Mouse (Mus musculus) liver, adult 2 months (tissue): ENCODE measurements around the gene Capn1. TPM values are rescaled to one million over a fixed set of nuclear protein-coding genes. Genes with fewer than 3 reads are reported as not detected.
"Not testable (repeated sequence)": the region's sequence is repeated elsewhere in the genome, so short reads cannot be mapped to it uniquely, and the experiment has no call there.

Source experiments
- DNase-seq: peaks from one replicate; pipeline ENCODE4 v3.0.0-alpha.2; 2011; ENCODE audit warnings: low read depth, low spot score; ENCODE audit errors: extremely low read depth
- H3K27ac ChIP-seq: fragments of 200-500 bp; replicated peaks from 2 replicates; pipeline ENCODE4 v1.5.1; 2012; ENCODE audit warnings: low read depth, mild to moderate bottlenecking, control low read depth, inconsistent platforms, low read length; ENCODE audit not compliant: insufficient read depth
- H3K27me3 ChIP-seq: fragments of 200-500 bp; 2 replicates; pipeline ENCODE4 v1.6.1; 2012; ENCODE audit warnings: mild to moderate bottlenecking, moderate library complexity, low read length, inconsistent platforms; ENCODE audit not compliant: control insufficient read depth, insufficient read depth
- H3K36me3 ChIP-seq: fragments of 200-500 bp; 2 replicates; pipeline ENCODE4 v1.6.1; 2012; ENCODE audit warnings: low read length, inconsistent platforms; ENCODE audit not compliant: control insufficient read depth, insufficient read depth
- H3K4me1 ChIP-seq: fragments of 200-500 bp; 2 replicates; pipeline ENCODE4 v1.6.1; 2011; ENCODE audit warnings: low read length; ENCODE audit not compliant: control insufficient read depth, insufficient read depth
- H3K4me3 ChIP-seq: fragments of 200-500 bp; 2 replicates; pipeline ENCODE4 v1.5.1; 2011; ENCODE audit warnings: low read depth, mild to moderate bottlenecking, control low read depth, low read length, moderate library complexity; ENCODE audit not compliant: insufficient read depth
- H3K79me2 ChIP-seq: fragments of 200-500 bp; 2 replicates; pipeline ENCODE4 v1.6.1; 2012; ENCODE audit warnings: inconsistent platforms, mild to moderate bottlenecking, low read length, moderate library complexity; ENCODE audit not compliant: control insufficient read depth, insufficient read depth
- H3K9ac ChIP-seq: fragments of 200-500 bp; 2 replicates; pipeline ENCODE4 v1.6.1; 2012; ENCODE audit warnings: low read depth, mild to moderate bottlenecking, control low read depth, inconsistent platforms, low read length
- CTCF ChIP-seq: fragments of 200-500 bp; IDR thresholded peaks from 2 replicates; pipeline ENCODE4 v1.5.1; 2011; ENCODE audit warnings: low read depth, low read length, control low read depth
- POLR2A ChIP-seq: fragments of 200-500 bp; IDR thresholded peaks from 2 replicates; pipeline ENCODE4 v1.6.1; 2011; ENCODE audit warnings: low read length, control low read depth; ENCODE audit not compliant: insufficient read depth; ENCODE audit errors: extremely low read depth
- WGBS: fragments of 180-500 bp; shearing (Covaris S2); methylation state at CpG from one replicate; pipeline ENCODE4 v1.1.7; 2018; 5-methylcytosine and 5-hydroxymethylcytosine counted together
- polyA plus RNA-seq: library from polyadenylated mRNA; depleted of rRNA; stranded (reverse); fragments of >200 nt; gene quantifications from 2 replicates; pipeline ENCODE4 v1.2.3, GENCODE M21; 2012
- total RNA-seq: library from RNA; depleted of rRNA; stranded (reverse); fragments of >200 nt; gene quantifications from 2 replicates; pipeline ENCODE4 v1.2.3, GENCODE M21; 2014

Gene Capn1
- total and polyA plus RNA-seq, 2 experiments, result 8.0 to 12.7 TPM

DNA sequence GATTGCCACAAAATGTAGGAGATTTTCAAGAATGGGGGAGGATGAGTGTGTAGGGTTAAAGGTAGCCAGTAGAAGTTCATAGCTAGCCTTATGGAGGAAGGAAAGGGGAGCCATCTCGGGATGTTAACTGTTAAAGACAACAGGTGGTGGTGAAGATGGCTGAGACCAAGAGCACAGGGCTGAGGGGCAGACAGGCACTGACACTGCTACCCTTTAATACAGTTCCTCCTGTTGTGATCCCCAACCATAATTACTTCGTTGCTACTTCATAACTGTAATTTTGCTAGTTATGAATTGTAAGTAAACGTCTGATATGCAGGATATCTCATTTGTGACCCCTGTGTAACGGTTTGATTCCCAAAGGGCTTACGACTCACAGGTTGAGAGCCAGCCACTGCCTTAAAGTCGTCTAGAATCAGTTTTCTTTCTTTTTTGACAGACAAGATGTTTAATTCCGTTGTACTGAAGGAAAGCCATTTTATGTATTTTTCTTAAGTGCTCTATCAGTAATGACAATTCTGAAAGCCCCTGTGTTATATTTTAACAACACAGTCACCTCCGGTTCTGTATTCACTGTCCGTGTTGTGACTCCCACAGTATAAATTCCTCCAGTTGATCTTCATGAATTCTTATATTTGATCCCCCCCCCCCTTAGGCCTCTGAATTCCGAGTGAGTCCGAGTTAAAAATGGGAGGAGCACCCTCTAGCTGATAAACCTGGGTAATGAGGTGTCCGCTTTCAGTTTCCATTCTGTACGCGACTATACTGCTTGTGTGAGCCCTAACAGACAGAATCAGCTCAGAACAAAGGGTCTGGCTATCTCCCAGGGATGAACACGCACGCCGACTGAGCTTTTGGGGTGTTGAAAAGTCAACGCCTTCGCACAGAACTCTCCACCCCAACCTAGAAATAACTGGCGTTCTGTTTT lies 29.9 kb upstream of the Capn1 start:
- H3K27me3 ChIP-seq, result no peaks in the 10 kb centered on the region
- peak; percentile 71 for DNase-seq
- peaks cover 30% of the 10 kb centered on the region for H3K4me1 ChIP-seq
- 5% methylated on average over 20 of the region's 20 CpGs for WGBS
- peak overlapping the region; percentile 69 for H3K4me3 ChIP-seq
- H3K27ac ChIP-seq, result peak overlapping the region; percentile 100
- TF ChIP-seq POLR2A (no peak), CTCF (peak; percentile 3; the same call in 1 of the 2 replicates)
- H3K79me2 ChIP-seq, result peaks cover 25% of the 10 kb centered on the region; the same call in 1 of the 2 replicates
- peak overlapping the region; percentile 91 for H3K9ac ChIP-seq
- H3K36me3 ChIP-seq, result peaks cover 18% of the 10 kb centered on the region; the same call in 1 of the 2 replicates

DNA sequence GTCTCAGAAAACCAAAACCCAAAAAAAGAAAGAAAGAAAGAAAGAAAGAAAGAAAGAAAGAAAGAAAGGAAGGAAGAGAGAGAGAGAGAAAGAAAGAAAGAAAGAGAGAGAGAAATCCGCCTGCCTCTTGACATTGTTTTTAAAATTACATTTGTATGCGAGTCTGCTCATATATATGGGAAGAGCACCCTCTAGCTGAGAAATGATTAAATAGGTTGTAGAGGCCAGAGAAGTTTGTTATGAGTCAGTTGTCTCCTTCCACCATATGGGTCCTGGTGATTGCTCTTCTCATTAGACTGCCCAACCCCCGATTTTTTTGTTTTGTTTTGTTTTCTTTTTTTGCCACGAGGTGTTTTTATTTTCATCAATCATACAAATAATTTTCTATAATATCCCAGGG lies 28.4 kb upstream of the Capn1 start:
- WGBS, result 41% methylated on average over 4 of the region's 4 CpGs
- not testable (repeated sequence) for H3K36me3 ChIP-seq, H3K27me3 ChIP-seq, H3K27ac ChIP-seq, H3K9ac ChIP-seq, H3K4me3 ChIP-seq
- peak; percentile 61 for DNase-seq
- peak; percentile 38; the same call in 1 of the 2 replicates for TF ChIP-seq CTCF
- Histone ChIP-seq H3K4me1 (peaks cover 22% of the 10 kb centered on the region), H3K79me2 (peaks cover 21% of the 10 kb centered on the region; the same call in 1 of the 2 replicates)

DNA sequence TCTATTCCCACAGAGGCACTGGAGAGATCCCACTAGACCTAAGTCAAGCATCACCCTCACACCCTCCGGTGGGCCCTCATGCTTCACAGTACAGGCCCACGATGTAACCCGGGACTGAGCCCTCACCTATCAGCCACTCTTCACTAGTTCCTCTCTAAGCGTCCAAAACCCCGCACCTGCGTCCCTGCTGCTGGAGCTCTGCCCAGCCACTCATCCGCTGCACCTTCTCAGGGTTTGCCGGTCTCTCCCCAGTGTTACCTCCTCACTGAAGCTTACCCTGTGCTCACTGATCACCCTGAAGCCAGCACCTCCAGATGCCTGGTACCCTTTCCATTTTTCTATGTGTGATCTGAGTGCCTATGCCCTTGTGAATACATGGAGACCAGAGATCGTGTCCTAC lies 26.6 kb upstream of the Capn1 start:
- TF ChIP-seq CTCF (no peak), POLR2A (no peak)
- Histone ChIP-seq H3K27me3 (no peaks in the 10 kb centered on the region), H3K79me2 (peaks cover 4% of the 10 kb centered on the region; the same call in 1 of the 2 replicates), H3K36me3 (no peaks in the 10 kb centered on the region), H3K4me3 (no peak overlapping the region), H3K27ac (no peak overlapping the region), H3K9ac (no peak overlapping the region), H3K4me1 (peaks cover 13% of the 10 kb centered on the region; the same call in 1 of the 2 replicates)
- no peak for DNase-seq
- WGBS, result 76% methylated on average over 9 of the region's 9 CpGs

DNA sequence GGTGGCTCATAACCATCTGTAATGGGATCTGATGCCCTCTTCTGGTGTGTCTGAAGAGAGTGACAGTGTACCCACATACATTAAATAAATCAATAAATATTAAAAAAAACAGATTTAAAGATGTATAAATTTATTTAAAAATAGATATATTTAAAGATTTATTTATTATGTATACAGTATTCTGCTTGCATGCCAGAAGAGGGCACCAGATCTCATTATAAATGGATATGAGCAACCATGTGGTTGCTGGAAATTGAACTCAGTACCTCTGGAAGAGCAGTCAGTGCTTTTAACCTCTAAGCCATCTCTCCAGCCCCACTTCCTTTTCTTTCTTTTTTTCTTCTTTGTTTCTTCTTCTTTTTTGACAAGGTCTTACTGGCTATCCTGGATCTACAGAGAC lies 24.3 kb upstream of the Capn1 start:
- Histone ChIP-seq H3K27me3 (no peaks in the 10 kb centered on the region), H3K9ac (no peak overlapping the region), H3K79me2 (no peaks in the 10 kb centered on the region; the same call in 1 of the 2 replicates), H3K27ac (no peak overlapping the region), H3K36me3 (no peaks in the 10 kb centered on the region), H3K4me1 (peaks cover 19% of the 10 kb centered on the region), H3K4me3 (no peak overlapping the region)
- DNase-seq, result no peak
- TF ChIP-seq POLR2A, result no peak

DNA sequence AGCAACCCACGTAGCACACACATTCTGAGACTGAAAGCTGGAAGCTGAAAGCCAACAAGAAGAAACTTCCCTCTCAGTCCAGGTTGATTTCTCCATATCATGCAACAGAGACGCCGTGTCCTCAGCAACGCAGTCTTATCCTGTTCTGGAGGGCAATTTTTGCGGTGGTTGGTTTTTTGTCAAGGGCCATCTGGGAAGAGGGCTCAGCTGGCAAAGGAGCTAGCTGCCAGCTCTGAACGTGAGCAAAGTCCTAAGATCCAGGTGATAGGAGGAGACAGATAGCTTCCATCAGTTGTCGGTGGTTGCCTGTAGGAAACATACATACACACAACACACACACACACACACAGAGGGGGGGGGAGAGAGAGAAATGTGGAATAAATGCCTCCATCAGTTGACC lies 22.6 kb upstream of the Capn1 start:
- Histone ChIP-seq H3K27me3 (no peaks in the 10 kb centered on the region), H3K4me1 (peaks cover 18% of the 10 kb centered on the region), H3K9ac (no peak overlapping the region), H3K4me3 (no peak overlapping the region), H3K36me3 (no peaks in the 10 kb centered on the region), H3K79me2 (no peaks in the 10 kb centered on the region), H3K27ac (no peak overlapping the region)
- no peak for DNase-seq
- TF ChIP-seq POLR2A (no peak), CTCF (no peak)
- WGBS, result 71% methylated on average over 7 of the region's 7 CpGs

DNA sequence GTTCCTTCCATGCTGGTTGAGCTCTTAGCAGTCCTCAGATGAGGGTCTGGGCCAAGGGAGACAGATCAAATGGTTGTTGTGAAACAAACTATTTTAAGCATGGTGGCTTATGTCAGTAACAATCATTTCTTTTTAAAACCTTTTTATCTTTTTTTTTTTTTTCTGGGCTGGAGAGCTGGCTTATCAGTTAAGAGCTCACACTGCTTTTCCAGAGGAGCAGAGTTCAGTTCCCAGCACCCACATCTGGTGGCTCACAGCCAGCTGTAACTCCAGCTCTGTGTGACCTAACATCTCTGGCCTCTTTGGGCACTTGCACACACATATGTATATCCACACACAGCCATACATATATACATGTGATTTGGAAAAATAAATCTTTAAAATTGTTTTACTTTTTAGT lies 22.0 kb upstream of the Capn1 start:
- Histone ChIP-seq H3K36me3 (no peaks in the 10 kb centered on the region), H3K4me1 (peaks cover 20% of the 10 kb centered on the region), H3K27ac (no peak overlapping the region), H3K9ac (no peak overlapping the region), H3K27me3 (no peaks in the 10 kb centered on the region), H3K4me3 (no peak overlapping the region), H3K79me2 (no peaks in the 10 kb centered on the region)
- DNase-seq, result peak; percentile 86
- TF ChIP-seq CTCF, result no peak
- TF ChIP-seq POLR2A, result no peak
